Mouse (Mus musculus): ENCODE data around the gene Txnrd3.

DNA sequence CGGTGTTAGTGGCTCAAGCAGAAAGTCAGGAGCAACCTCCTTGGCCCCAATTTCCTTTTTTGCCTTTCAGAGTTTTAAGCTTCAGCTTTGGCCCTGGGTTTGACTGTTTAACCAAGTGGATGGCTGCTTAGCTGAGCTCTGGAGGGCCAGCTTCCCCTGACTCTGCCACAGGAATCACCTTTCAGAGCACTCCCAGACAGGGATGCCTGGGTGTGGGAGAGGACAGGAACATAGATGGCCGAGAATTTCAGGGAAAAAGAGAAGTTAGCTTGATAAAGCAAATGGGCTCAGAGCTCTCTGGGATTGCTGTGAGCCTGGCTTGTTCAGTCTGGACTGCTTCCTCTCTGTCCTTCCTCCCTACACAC lies 29.7 kb upstream of the Txnrd3 start:
- no peak for TF ChIP-seq CTCF (IDR thresholded peaks at IDR 0.05; ENCODE audit: low read depth)
- no peak for TF ChIP-seq EP300 (optimal IDR thresholded peaks at IDR 0.05)

Measured in stomach, postnatal 0 days (tissue).